Mouse (Mus musculus) cortical plate, adult 2 months (tissue): ENCODE results near the gene Galm. TPM values are rescaled to one million over a fixed set of nuclear protein-coding genes. Genes with fewer than 3 reads are reported as not detected.
A peak's percentile ranks its signal among the peaks of the same experiment; 100 is the strongest.

ENCODE experiments used
- H3K27ac ChIP-seq: fragments of 200-500 bp; 2 replicates; pipeline ENCODE4 v1.5.1; 2012; ENCODE audit warnings: low read length, control low read depth, inconsistent platforms; ENCODE audit not compliant: insufficient read depth
- H3K4me1 ChIP-seq: fragments of 200-500 bp; 2 replicates; pipeline ENCODE4 v1.6.1; 2011; ENCODE audit warnings: low read length; ENCODE audit not compliant: control insufficient read depth, insufficient read depth
- H3K4me3 ChIP-seq: fragments of 200-500 bp; 2 replicates; pipeline ENCODE4 v1.5.1; 2011; ENCODE audit warnings: mild to moderate bottlenecking, low read length, control low read depth; ENCODE audit not compliant: insufficient read depth
- CTCF ChIP-seq: fragments of 200-500 bp; IDR thresholded peaks from 2 replicates; pipeline ENCODE4 v1.5.1; 2011; ENCODE audit warnings: mild to moderate bottlenecking, control low read depth, low read length; ENCODE audit not compliant: insufficient read depth; ENCODE audit errors: extremely low read depth
- POLR2A ChIP-seq: fragments of 200-500 bp; IDR thresholded peaks from 2 replicates; pipeline ENCODE4 v1.6.1; 2011; ENCODE audit warnings: mild to moderate bottlenecking, low read length, control low read depth; ENCODE audit not compliant: insufficient read depth; ENCODE audit errors: extremely low read depth
- polyA plus RNA-seq: library from polyadenylated mRNA; depleted of rRNA; stranded (reverse); fragments of >200 nt; gene quantifications from 2 replicates; pipeline ENCODE4 v1.2.3, GENCODE M21; 2012; rRNA removed

Gene Galm
- polyA plus RNA-seq: 2.2 and 2.4 TPM in 2 replicates

- peak within 1 kb of the TSS; percentile 32; the same call in 1 of the 2 replicates for H3K27ac ChIP-seq
- H3K4me3 ChIP-seq: peak within 1 kb of the TSS; percentile 38
- no peak for TF ChIP-seq CTCF
- no peak for TF ChIP-seq POLR2A
- H3K4me1 ChIP-seq: peaks cover 2% of the 10 kb centered on the region; the same call in 1 of the 2 replicates
These were observed at the start of gene Galm for GRCm38 (mm10) chr17:80127331-80128251. Gene Galm, plus strand, starts transcription at chr17:80127471.

- H3K4me3 ChIP-seq: no peak overlapping the region
- H3K4me1 ChIP-seq: peaks cover 2% of the 10 kb centered on the region
- H3K27ac ChIP-seq: no peak overlapping the region
- TF ChIP-seq CTCF: no peak
- TF ChIP-seq POLR2A: no peak
These were observed 48.5 kb upstream of the Galm start for GRCm38 (mm10) chr17:80078726-80079125.

GRCm38 (mm10) chr17:80083223-80083622, 44.0 kb upstream of the Galm start:
- Histone ChIP-seq H3K4me1 (peaks cover 2% of the 10 kb centered on the region), H3K4me3 (no peak overlapping the region), H3K27ac (no peak overlapping the region)
- TF ChIP-seq POLR2A (no peak), CTCF (no peak)

GRCm38 (mm10) chr17:80084424-80084823, 42.8 kb upstream of the Galm start:
- TF ChIP-seq CTCF (no peak), POLR2A (no peak)
- H3K4me1 ChIP-seq: peaks cover 2% of the 10 kb centered on the region; the same call in 1 of the 2 replicates
- H3K4me3 ChIP-seq: no peak overlapping the region
- no peak overlapping the region for H3K27ac ChIP-seq

GRCm38 (mm10) chr17:80086591-80086990, 40.7 kb upstream of the Galm start:
- Histone ChIP-seq H3K27ac (no peak overlapping the region), H3K4me3 (no peak overlapping the region), H3K4me1 (peaks cover 2% of the 10 kb centered on the region; the same call in 1 of the 2 replicates)
- TF ChIP-seq POLR2A (no peak), CTCF (no peak)

GRCm38 (mm10) chr17:80088168-80088567, 39.1 kb upstream of the Galm start:
- Histone ChIP-seq H3K4me1 (peaks cover 2% of the 10 kb centered on the region; the same call in 1 of the 2 replicates), H3K4me3 (no peak overlapping the region), H3K27ac (no peak overlapping the region)
- TF ChIP-seq CTCF (no peak), POLR2A (no peak)

- TF ChIP-seq CTCF (no peak), POLR2A (no peak)
- no peak overlapping the region for H3K4me3 ChIP-seq
These were observed 36.7 kb upstream of the Galm start for GRCm38 (mm10) chr17:80090551-80090950.

GRCm38 (mm10) chr17:80091879-80092549, 35.3 kb upstream of the Galm start:
- Histone ChIP-seq H3K4me1 (no peaks in the 10 kb centered on the region), H3K4me3 (no peak overlapping the region), H3K27ac (no peak overlapping the region)
- no peak for TF ChIP-seq POLR2A

More at GRCm38 (mm10) chr17:80090551-80090950, 36.7 kb upstream of the Galm start:
- Histone ChIP-seq H3K27ac (no peak overlapping the region), H3K4me1 (no peaks in the 10 kb centered on the region)

GRCm38 (mm10) chr17:80095254-80095899, 31.9 kb upstream of the Galm start:
- Histone ChIP-seq H3K4me1 (no peaks in the 10 kb centered on the region), H3K4me3 (no peak overlapping the region), H3K27ac (no peak overlapping the region)
- TF ChIP-seq CTCF (no peak), POLR2A (no peak)
